Mouse (Mus musculus): ENCODE data around the gene Hoxa10. TPM values are rescaled to one million over a fixed set of nuclear protein-coding genes. Genes with fewer than 3 reads are reported as not detected.

Hoxa10 gene
- polyA plus RNA-seq, 1 experiment, result not detected

DNA sequence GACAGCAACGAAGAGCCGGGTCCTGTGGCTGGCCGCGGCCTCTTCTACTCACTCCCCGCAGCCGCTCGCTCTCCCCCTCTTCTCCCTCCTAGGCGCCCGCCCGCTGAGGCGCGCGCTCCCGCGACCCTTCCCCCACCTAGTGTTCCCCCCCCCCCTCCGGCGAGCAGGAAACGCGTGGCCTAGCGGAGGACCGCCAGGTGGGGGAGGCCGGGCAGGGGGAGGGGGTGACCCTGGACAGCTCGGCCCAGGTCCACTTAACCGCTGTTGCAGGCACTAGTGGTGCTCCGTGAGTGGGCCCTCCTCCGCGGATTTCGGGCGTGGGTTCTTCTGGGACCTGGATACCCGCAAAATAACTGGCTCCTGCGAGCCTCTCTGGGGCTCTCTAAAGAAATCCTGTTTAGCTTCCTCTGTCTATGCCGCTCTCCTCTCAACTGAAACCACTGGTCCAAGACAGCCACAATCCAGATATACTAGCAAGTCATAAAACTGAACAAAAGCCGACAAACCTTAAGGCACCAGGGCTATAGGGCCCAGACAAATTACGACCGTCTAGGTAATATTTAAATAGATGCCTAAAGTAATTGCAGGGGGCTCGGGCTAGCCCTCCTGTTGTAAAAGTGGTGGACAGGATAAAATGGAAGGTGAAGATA is 10.0 kb downstream of the Hoxa10 start, which contains the start of gene Hoxa9:
Hoxa9 (minus strand) TSS at position 574 of the 650 bp plus-strand sequence.
- no peak for TF ChIP-seq GATA1 (IDR thresholded peaks at IDR 0.05; ENCODE audit: low read length)

DNA sequence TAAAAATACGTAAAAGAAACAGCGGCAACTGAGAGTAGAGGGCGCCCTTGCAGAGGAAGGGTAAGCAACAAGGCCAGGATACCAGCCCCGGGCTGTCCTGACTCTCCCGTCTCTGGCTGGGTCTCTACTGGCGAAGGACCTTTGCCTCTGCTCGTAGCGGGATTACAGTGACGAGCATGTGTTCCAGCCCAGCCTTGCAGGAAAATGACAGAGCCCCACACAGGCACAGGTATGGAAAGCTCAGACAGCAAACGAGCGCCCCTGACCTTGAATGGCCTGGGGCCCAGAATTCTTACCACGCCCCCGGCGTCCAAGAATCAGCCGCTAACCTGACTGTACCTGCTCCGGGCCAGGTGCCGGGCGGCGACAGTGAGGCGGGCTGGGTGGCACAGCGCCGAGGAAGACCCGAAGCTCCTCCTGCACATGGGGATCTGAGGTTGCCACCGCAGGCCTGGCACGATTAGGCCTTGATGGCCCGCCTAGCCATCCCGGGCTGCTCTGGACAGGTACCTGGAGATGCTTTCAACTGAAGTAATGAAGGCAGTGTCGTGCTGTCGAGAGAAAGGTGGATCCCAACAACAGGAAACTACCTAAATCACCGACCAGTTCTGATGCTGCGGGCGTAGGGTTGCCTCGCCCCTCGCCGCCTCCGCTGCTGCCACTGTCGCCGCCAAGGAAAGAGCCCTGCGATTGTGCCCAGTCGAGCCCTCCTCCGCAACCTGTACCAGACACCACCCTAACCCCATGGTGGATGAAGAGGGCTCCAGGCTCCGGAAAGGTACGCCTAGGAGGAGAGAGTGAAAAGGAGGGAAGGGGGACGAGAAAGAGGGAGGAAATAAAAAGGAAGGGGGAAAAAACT is 10.9 kb downstream of the Hoxa10 start:
- no peak for TF ChIP-seq GATA1 (IDR thresholded peaks at IDR 0.05; ENCODE audit: low read length)

DNA sequence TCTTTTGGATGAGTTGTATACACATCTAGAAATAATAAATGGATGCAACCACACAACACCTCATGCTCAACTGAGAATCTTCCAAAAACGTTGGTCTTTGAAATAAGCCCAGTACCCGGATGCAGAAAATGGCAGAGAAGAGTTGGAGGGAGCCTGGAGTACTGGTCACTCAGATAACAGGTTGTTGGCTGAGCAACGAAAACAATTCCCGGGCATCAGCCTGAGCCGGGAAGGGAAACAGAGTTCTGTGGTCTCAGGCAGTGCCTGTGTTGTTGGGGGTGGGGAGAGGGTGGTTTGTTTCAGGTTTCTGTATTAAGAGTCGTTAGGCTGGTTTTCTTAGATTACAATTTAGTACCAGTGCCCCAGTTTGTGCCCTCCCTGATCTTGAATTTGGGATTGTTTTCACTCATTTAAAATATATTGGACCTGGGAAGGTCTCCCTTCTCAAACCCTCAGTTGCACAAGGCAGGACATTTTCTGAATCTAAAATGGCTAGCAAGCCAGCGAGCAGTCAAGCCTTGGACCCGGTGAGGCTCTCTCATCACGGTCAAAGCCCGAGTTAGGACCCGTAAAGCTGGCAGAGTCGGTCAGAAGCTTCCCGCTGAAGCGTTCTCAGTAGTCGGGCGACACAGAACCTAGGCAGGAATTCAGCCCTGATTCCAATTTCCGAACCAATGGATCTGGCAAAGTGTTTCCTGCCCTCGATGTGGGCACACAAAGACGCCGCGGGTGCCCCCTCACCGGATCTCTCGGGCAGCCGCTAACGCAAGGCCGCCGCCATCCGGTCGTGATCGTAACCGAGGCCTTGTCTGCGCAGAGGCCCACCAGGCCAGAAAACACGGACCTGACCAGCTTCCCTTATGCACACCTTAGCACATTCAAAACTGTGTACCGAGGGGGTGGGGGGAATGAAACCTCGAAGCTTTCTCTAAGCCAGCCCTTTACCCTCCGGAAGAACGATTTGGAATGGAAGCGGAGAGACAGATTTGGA is 11.9 kb downstream of the Hoxa10 start:
- no peak for TF ChIP-seq GATA1 (IDR thresholded peaks at IDR 0.05; ENCODE audit: low read length)

DNA sequence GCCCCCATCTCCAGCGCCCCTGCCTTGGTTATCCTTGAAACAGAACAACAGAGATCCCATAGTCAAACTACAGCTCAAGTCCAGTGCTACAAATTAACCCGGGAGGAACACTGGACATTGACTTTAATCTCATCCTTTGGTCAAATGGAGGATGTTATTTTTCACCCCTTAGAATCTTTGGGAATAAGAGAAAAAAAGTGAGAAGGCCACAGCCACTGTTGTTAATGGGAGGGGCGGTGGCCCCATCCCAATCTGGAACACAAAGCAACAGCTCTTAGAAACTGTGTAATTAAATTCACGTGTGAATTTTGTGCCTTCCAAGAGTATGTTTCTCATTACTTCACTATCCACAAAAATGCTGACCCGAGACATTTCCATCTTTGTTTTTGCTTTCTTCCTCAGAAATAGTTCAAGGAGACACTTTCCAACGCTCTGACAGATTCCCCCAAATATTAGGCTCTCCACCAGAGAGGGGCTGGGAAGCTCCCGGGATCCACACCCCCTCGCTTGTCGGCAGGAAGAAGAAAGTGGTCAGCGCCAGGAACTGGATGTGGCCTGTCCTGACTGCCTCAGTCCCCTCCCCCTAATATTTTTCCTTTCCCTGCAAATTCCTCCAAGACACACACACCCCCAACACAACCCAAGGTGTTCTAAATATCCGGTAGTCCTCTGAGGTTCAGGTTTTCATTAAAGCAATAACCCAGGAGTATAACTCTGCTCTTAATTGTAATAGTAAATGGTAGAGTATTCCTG is 13.0 kb downstream of the Hoxa10 start:
- TF ChIP-seq GATA1 (IDR thresholded peaks at IDR 0.05; ENCODE audit: low read length), result no peak

DNA sequence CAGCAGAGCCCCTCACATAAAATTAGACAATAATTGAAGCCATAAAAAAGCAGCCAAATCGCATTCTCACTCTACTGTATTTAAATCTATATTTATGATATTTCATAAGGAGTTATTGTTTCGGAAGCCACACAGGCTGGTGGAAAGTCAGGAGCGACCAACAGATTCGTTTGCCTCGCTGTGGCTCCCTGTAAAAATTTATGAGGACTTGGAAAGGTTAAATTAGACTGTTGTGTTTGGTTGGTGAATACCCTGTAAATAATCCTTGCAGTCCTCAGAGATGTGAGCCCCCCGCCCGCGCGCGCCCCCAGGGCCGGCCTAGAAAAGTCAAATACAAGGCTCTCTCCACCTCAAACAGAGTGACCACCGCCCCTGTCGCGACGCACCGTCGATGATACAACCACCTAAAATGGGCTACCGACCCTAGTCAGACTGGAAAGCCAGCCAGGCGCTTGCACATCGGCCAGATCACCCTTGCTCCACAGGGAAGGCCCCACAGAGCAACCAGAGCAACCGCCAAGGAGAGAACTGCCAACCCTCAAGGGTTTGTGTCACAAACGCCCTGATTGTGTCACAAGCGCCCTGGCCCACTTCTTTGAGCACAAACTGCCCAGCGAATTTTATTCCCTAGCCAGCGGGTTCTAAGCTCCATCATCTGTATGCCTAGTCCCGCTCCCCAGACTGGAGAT is 13.9 kb downstream of the Hoxa10 start:
- TF ChIP-seq GATA1 (IDR thresholded peaks at IDR 0.05; ENCODE audit: low read length), result no peak

DNA sequence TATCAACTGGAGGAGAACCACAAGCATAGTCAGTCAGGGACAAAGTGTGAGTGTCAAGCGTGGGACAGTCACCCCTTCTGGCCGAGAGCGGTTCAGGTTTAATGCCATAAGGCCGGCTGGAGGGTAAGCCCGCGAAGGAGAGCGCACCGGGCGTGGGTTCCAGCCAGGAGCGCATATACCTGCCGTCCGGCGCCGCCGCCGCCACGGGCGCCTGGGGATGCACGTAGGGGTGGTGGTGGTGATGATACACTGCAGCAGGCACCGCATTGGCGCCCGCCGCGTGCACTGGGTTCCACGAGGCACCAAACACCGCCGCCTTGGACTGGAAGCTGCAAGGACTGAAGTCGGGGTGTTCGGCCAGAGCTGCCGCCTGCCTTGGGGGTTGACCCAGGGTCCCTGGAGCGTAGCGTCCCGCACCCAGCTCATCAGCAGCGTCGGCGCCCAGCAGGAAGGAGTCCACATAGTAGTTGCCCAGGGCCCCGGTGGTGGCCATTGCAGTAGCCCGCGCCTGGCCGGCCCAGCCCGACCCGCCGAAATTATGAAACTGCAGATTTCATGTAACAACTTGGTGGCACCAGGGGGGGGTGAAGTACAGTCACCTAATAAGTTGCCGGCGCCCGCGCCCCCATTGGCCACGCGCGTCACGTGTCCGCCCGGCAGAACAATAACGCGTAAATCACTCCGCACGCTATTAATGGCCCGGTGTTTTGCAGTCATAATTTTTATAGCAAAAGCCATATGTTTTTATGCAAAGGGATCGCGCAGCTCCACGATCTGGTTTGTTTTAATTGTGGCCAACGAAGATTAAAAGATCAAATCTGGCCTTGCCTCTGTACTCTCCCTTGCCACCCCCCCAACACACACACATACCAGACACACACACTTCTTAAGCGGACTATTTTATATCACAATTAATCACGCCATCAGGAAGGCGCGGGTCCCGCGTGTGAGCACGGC is 14.8 kb downstream of the Hoxa10 start:
- TF ChIP-seq GATA1 (IDR thresholded peaks at IDR 0.05; ENCODE audit: low read length), result no peak

DNA sequence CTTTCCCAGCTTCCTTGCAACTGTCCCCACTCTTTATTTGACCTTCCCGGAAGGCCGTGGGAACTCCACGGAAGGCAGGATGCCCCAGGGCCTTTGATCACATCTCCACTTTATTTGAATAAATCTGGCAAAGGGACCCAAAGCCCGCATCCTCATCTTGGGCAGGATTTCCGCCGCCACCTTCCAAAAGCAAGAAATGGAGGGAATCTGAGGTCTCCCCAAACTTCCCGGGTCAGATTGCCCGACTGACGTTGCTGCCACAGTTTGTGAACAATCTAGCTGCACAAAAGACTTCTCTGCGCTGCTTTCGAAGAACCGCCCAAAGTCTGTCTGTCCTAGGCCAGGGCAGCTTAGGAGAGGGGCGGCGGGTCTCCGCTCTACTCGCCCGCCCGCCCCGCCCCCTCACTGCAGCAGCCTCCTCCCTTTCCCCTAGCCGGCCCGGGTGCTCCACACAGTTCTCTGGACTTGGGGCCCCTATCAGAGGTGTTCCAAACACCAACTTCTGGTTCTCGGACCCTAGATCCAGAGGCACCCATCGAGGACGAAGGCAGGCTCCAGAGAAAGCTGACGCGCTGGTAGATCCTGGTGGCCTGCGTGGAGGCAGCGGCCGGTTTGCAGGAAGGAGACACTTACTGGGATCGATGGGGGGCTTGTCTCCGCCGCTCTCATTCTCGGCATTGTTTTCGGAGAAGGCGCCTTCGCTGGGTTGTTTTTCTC is 15.6 kb downstream of the Hoxa10 start:
- TF ChIP-seq GATA1 (IDR thresholded peaks at IDR 0.05; ENCODE audit: low read length), result no peak

DNA sequence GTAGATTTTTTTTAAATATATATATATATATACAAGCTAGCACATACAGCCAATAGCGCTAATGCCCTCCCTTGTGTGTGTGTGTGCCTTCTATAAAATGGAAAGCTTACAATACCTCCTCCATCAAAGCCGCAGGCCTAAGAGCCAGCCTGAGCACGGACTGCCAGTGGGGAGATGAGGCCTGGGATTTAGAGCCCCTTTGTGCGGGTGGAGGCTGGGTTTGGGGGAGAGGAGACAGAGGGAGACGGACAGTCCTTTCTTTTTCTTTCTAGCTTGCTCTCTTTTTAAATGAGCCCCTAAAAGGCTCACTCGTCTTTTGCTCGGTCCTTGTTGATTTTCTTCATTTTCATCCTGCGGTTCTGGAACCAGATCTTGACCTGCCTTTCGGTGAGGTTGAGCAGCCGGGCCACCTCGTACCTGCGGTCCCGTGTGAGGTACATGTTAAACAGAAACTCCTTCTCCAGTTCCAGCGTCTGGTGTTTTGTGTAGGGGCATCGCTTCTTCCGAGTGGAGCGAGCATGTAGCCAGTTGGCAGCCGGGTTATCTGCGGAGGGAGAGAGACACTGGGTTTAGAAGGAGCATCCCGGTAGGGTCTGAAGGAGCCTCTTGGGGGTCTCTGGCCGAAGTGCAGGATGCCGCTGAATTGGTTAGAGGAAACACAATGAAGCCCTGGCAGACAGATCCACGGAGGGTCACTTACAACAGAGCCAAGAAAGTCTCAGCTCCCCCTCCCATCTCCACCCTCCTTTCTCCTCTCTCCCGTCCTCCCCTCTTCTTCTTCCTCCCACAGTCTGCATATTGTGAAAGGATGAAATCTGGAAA is 16.5 kb downstream of the Hoxa10 start:
- TF ChIP-seq GATA1 (IDR thresholded peaks at IDR 0.05; ENCODE audit: low read length), result no peak

DNA sequence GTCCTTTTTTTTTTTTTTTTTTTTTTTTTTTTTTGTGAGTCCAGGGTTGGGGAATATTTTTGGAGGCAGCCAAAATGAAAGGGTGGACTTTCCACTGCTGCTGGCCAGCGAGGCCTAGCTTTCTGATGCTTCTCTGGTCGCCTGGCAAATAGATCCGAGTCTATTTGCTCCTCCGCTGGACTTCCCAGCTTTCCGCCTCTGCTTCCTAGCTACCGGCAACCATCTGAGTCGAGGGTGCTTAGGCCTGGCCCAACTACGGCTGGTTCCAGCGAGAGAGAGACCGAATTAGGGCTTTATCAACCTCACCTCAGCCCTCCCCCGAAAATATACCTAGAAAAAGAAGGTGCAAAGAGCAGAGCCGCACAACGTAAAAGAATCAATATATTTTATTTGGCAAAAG is 17.9 kb downstream of the Hoxa10 start:
- TF ChIP-seq GATA1 (IDR thresholded peaks at IDR 0.05; ENCODE audit: low read length), result no peak

DNA sequence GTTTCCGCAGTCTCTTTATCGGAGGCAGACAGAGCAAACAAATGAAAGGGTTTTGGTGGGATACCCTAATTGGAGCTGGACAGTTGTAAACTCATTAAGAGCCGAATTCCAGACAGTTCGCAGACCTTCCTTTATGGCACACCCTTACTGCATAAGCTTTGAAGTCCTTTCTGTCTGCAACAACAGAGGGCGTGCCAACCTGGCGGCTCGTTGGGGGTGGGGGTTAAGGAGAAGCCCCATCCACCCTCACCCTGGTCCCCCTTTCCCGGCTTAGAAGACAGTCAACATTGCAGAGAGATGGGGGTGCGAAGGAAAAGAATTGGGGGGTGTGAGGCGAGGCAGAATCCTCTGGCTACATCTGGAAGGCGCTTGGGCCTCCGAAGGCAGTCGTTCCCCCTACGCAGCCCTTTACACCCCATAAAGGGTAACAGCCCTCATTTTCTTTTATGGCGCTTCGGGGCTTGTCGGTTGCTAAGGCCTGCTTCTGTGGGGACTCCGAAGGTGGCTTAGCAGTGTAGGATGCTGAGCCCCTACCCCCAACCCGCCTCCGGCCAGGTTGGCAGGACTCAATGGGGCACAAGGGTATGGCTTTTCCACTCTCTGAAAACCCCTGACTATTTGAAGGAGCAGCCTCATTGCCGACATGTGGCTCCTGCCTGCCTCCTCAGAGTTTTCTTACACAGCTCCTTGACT is 18.5 kb downstream of the Hoxa10 start:
- no peak for TF ChIP-seq GATA1 (IDR thresholded peaks at IDR 0.05; ENCODE audit: low read length)

DNA sequence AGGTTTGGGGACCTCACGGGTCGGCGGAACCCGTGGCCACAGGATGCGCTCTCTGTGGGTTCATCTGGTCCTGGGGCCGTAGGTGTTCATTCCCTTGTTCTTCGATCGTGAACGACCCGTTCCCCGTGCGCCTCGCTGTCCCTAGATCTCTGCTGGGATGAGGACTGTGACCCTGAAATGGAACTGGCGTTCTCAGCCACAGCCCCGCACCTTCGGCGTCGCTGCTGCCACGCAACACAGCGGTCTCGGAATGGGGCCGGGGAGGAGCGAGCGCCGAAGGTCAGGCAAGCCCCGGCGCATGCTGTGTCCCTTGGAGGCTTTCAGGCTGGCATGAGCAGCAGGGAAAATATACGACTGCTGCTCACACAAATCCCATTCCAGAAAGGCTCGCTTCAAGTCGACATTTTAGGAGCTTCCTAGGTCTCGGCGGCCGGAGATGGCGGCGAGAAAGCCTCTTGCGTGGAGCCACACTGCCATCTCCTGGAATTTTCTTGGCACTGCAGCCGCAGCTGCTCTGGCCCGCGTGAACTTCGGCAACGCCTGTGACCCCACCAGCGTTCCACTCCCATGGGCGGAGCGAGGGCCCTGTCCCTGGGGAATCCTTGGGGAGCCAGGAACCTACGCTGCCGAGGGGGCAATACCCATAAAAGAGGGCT is 19.2 kb downstream of the Hoxa10 start, which contains the start of gene Hoxa7:
Hoxa7 (minus strand) TSS at position 518 of the 656 bp plus-strand sequence.
- no peak for TF ChIP-seq GATA1 (IDR thresholded peaks at IDR 0.05; ENCODE audit: low read length)
